Mouse (Mus musculus) MEL (cell line): ENCODE measurements around the gene Pafah1b2. TPM values are rescaled to one million over a fixed set of nuclear protein-coding genes. Genes with fewer than 3 reads are reported as not detected.

ENCODE experiments used
- DNase-seq: peaks from one replicate; pipeline ENCODE4 v3.0.0; 2011; ENCODE audit warnings: low read depth, low spot score
- H3K27ac ChIP-seq: 2 replicates; pipeline ENCODE4 v1.5.1; 2012; ENCODE audit warnings: low read depth, mild to moderate bottlenecking, control low read depth, low read length, moderate library complexity; ENCODE audit not compliant: control insufficient read depth
- H3K27me3 ChIP-seq, 2 experiments: fragments of 150-350 bp in 1 of 2; sonication (generic) in 1 of 2; 2 replicates each; pipeline ENCODE4 v1.6.1; 2012; ENCODE audit warnings: low read length in 2 of 2, mild to moderate bottlenecking in 2 of 2, improper control_type of control experiment in 1 of 2, moderate library complexity in 1 of 2; ENCODE audit not compliant: insufficient read depth in 2 of 2, control insufficient read depth in 1 of 2
- H3K36me3 ChIP-seq, 2 experiments: 2 replicates each; pipeline ENCODE4 v1.6.1; 2012 to 2014; ENCODE audit warnings: low read length in 2 of 2, improper control_type of control experiment in 1 of 2, inconsistent platforms in 1 of 2, mild to moderate bottlenecking in 1 of 2; ENCODE audit not compliant: insufficient read depth in 2 of 2, control insufficient read depth in 1 of 2
- H3K4me1 ChIP-seq, 2 experiments: fragments of 150-350 bp in 1 of 2; sonication (generic) in 1 of 2; 2 replicates each; pipeline ENCODE4 v1.6.1; 2012; ENCODE audit warnings: low read length in 2 of 2, improper control_type of control experiment in 1 of 2, mild to moderate bottlenecking in 1 of 2; ENCODE audit not compliant: insufficient read depth in 2 of 2, control insufficient read depth in 1 of 2
- H3K4me3 ChIP-seq, 2 experiments: fragments of 150-350 bp in 1 of 2; sonication (generic) in 1 of 2; 2 replicates each; pipeline ENCODE4 v1.5.1; 2012; ENCODE audit warnings: low read depth in 2 of 2, low read length in 2 of 2, mild to moderate bottlenecking in 2 of 2, moderate library complexity in 2 of 2, control low read depth in 1 of 2, improper control_type of control experiment in 1 of 2; ENCODE audit not compliant: control insufficient read depth in 1 of 2, insufficient read depth in 1 of 2
- H3K79me2 ChIP-seq: 2 replicates; pipeline ENCODE4 v1.6.1; 2012; ENCODE audit warnings: mild to moderate bottlenecking, low read length, moderate library complexity; ENCODE audit not compliant: control insufficient read depth, poor library complexity, insufficient read depth
- H3K9ac ChIP-seq: 2 replicates; pipeline ENCODE4 v1.6.1; 2012; ENCODE audit warnings: low read depth, mild to moderate bottlenecking, control low read depth, low read length, moderate library complexity; ENCODE audit not compliant: control insufficient read depth, poor library complexity, severe bottlenecking
- H3K9me3 ChIP-seq: fragments of 150-350 bp; sonication (generic); replicated peaks from 2 replicates; pipeline ENCODE4 v1.6.1; 2012; ENCODE audit warnings: mild to moderate bottlenecking, low read length, improper control_type of control experiment, moderate library complexity; ENCODE audit not compliant: insufficient read depth
- BHLHE40 ChIP-seq: IDR thresholded peaks from 2 replicates; pipeline ENCODE4 v1.6.1; 2012; ENCODE audit warnings: low read depth, mild to moderate bottlenecking, inconsistent platforms, low read length, improper control_type of control experiment, borderline replicate concordance
- CHD2 ChIP-seq: IDR thresholded peaks from 2 replicates; pipeline ENCODE4 v1.6.1; 2011; ENCODE audit warnings: low read length, improper control_type of control experiment
- CTCF ChIP-seq, 3 experiments: IDR thresholded peaks in 2 of 3; conservative IDR thresholded peaks in 1 of 3; 2 replicates each; pipeline ENCODE4 v1.5.1; 2011 to 2012; ENCODE audit warnings: low read length in 3 of 3, low read depth in 2 of 3, mild to moderate bottlenecking in 2 of 3, improper control_type of control experiment in 1 of 3, inconsistent platforms in 1 of 3, mixed read lengths in 1 of 3, moderate library complexity in 1 of 3; ENCODE audit not compliant: control insufficient read depth in 1 of 3, insufficient read depth in 1 of 3, poor library complexity in 1 of 3, severe bottlenecking in 1 of 3
- EP300 ChIP-seq, 2 experiments: IDR thresholded peaks; 2 replicates each; pipeline ENCODE4 v1.6.1; 2011; ENCODE audit warnings: improper control_type of control experiment in 2 of 2, low read length in 2 of 2, low read depth in 1 of 2, mild to moderate bottlenecking in 1 of 2
- GATA1 ChIP-seq: IDR thresholded peaks from 2 replicates; pipeline ENCODE4 v1.6.1; 2011; ENCODE audit warnings: low read depth, low read length, improper control_type of control experiment
- MAFK ChIP-seq: IDR thresholded peaks from 2 replicates; pipeline ENCODE4 v1.6.1; 2011; ENCODE audit warnings: low read depth, mild to moderate bottlenecking, low read length, improper control_type of control experiment, borderline replicate concordance
- MAX ChIP-seq: IDR thresholded peaks from 2 replicates; pipeline ENCODE4 v1.6.1; 2011; ENCODE audit warnings: low read length, improper control_type of control experiment
- MAZ ChIP-seq: IDR thresholded peaks from 2 replicates; pipeline ENCODE4 v1.6.1; 2012; ENCODE audit warnings: low read depth, mild to moderate bottlenecking, inconsistent platforms, low read length, improper control_type of control experiment
- MEF2A ChIP-seq: IDR thresholded peaks from 2 replicates; pipeline ENCODE4 v1.6.1; 2014; ENCODE audit warnings: low read depth, mild to moderate bottlenecking, inconsistent platforms, low read length, improper control_type of control experiment; ENCODE audit not compliant: poor library complexity, insufficient replicate concordance, severe bottlenecking; ENCODE audit errors: extremely low read depth
- MXI1 ChIP-seq: IDR thresholded peaks from 2 replicates; pipeline ENCODE4 v1.6.1; 2011; ENCODE audit warnings: mild to moderate bottlenecking, low read depth, low read length, improper control_type of control experiment
- MYC ChIP-seq: IDR thresholded peaks from 2 replicates; pipeline ENCODE4 v1.6.1; 2011; ENCODE audit warnings: low read depth, mild to moderate bottlenecking, low read length, improper control_type of control experiment, moderate library complexity
- POLR2AphosphoS2 ChIP-seq: IDR thresholded peaks from 2 replicates; pipeline ENCODE4 v1.6.1; 2011; ENCODE audit warnings: low read length, improper control_type of control experiment
- POLR2AphosphoS5 ChIP-seq: IDR thresholded peaks from 2 replicates; pipeline ENCODE4 v1.6.1; 2012; ENCODE audit warnings: low read depth, borderline replicate concordance, mild to moderate bottlenecking, inconsistent platforms, low read length, moderate library complexity, mixed read lengths
- RAD21 ChIP-seq: IDR thresholded peaks from 2 replicates; pipeline ENCODE4 v1.6.1; 2011; ENCODE audit warnings: mild to moderate bottlenecking, low read depth, low read length, improper control_type of control experiment
- RCOR1 ChIP-seq: IDR thresholded peaks from 2 replicates; pipeline ENCODE4 v1.6.1; 2012; ENCODE audit warnings: low read depth, mild to moderate bottlenecking, inconsistent platforms, low read length, improper control_type of control experiment
- SIN3A ChIP-seq: IDR thresholded peaks from 2 replicates; pipeline ENCODE4 v1.6.1; 2012; ENCODE audit warnings: low read length, improper control_type of control experiment, inconsistent platforms
- SMC3 ChIP-seq: IDR thresholded peaks from 2 replicates; pipeline ENCODE4 v1.6.1; 2011; ENCODE audit warnings: low read depth, low read length, improper control_type of control experiment
- TBP ChIP-seq: IDR thresholded peaks from 2 replicates; pipeline ENCODE4 v1.8.0; 2011; ENCODE audit warnings: low read depth, low read length, improper control_type of control experiment
- UBTF ChIP-seq: IDR thresholded peaks from 2 replicates; pipeline ENCODE4 v1.6.1; 2012; ENCODE audit warnings: low read depth, mild to moderate bottlenecking, inconsistent platforms, low read length, improper control_type of control experiment, moderate library complexity, borderline replicate concordance; ENCODE audit not compliant: insufficient read depth
- USF2 ChIP-seq, 2 experiments: IDR thresholded peaks; 2 replicates each; pipeline ENCODE4 v1.6.1; 2011 to 2012; ENCODE audit warnings: improper control_type of control experiment in 2 of 2, low read length in 2 of 2, borderline replicate concordance in 1 of 2, inconsistent platforms in 1 of 2, low read depth in 1 of 2, mild to moderate bottlenecking in 1 of 2; ENCODE audit not compliant: insufficient read depth in 1 of 2
- ZC3H11A ChIP-seq: IDR thresholded peaks from 2 replicates; pipeline ENCODE4 v1.6.1; 2012; ENCODE audit warnings: low read depth, mild to moderate bottlenecking, inconsistent platforms, low read length, improper control_type of control experiment
- ZMIZ1 ChIP-seq: IDR thresholded peaks from 2 replicates; pipeline ENCODE4 v1.6.1; 2012; ENCODE audit warnings: low read depth, mild to moderate bottlenecking, inconsistent platforms, low read length, improper control_type of control experiment, moderate library complexity
- ZNF384 ChIP-seq: IDR thresholded peaks from 2 replicates; pipeline ENCODE4 v1.6.1; 2012; ENCODE audit warnings: low read depth, mild to moderate bottlenecking, inconsistent platforms, low read length, improper control_type of control experiment
- polyA plus RNA-seq, 2 experiments: library from polyadenylated mRNA; stranded (reverse) in 1 of 2; unstranded in 1 of 2; fragments of >175 nt in 1 of 2; fragments of >200 nt in 1 of 2; gene quantifications; 2 replicates each; pipeline versions ENCODE4 v1.2.1 to v1.2.4; 2012; ENCODE audit warnings: low replicate concordance in 2 of 2, low read depth in 1 of 2; ENCODE audit not compliant: insufficient read length in 2 of 2, insufficient read depth in 1 of 2, missing spikeins in 1 of 2
- total RNA-seq: library from RNA; depleted of rRNA; stranded (reverse); fragments of 300-350 nt; gene quantifications from 2 replicates; pipeline ENCODE4 v1.2.3, GENCODE M21; 2012

Pafah1b2 gene
- total and polyA plus RNA-seq, 3 experiments: 127 to 178 (median 131) TPM

DNA sequence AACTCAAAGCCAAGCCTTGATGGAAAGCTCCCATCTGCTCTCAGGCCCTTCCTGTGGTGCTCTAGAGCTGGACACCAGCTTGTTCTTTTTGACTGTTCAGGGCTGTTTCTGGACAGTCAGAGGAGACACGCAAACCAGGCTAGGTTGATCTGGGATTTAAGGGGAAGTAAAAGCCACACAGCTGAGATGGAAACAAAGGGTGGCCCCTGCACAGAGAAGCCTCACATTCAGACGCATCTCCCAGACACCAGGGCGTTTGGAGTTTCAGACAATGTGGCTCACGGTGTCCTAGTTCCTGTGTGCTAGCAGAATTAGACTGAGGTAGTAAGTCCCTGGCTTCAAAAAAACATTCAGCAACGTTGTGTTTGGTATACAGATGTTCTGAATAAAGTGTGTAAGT, 6.3 kb downstream of the Pafah1b2 start:
- Histone ChIP-seq H3K79me2 (no peaks in the 10 kb centered on the region; the same call in 1 of the 2 replicates), H3K9me3 (no peaks in the 10 kb centered on the region), H3K4me3 (no peak overlapping the region), H3K36me3 (peaks cover 0 to 26% of the 10 kb centered on the region in 2 experiments; a peak in 2 of 4 replicates), H3K4me1 (peaks cover 7 to 34% of the 10 kb centered on the region in 2 experiments), H3K27me3 (no peaks in the 10 kb centered on the region), H3K27ac (no peak overlapping the region), H3K9ac (no peak overlapping the region)
- no peak for TF ChIP-seq CHD2
- 0 out of 4 replicates have a peak, but pooled peaks of 1 of the 2 experiments have one; percentile 10 for TF ChIP-seq EP300 (IDR thresholded peaks at IDR 0.05; ENCODE audit: low read depth in 1 of 2, low read length in 2 of 2)
- TF ChIP-seq SIN3A: 0 out of 2 replicates have a peak, but pooled peaks have one; percentile 26
- TF ChIP-seq MAFK: no peak
- peak; percentile 52 for DNase-seq

DNA sequence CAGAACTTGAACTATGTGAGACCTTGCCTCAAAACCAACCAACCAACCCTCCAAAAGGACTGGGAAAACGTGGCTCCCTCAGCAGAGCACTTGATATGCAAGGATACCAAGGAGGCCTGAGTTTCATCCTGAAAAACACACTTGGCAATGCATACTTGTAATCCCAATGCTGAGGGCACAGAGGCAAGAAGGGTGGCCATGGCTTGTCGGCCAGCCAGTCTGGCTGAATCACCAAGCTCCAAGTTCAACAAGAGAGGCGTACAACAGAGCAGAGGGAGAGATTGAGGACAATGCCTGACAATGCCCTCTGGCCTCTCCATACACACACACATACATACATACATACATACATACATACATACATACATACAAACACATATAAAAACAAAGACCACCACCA, 8.0 kb downstream of the Pafah1b2 start:
- Histone ChIP-seq H3K27me3 (no peaks in the 10 kb centered on the region), H3K36me3 (peaks cover 0 to 12% of the 10 kb centered on the region in 2 experiments; a peak in 2 of 4 replicates), H3K9me3 (no peaks in the 10 kb centered on the region), H3K79me2 (no peaks in the 10 kb centered on the region)
- DNase-seq: no peak
- TF ChIP-seq EP300 (IDR thresholded peaks at IDR 0.05; ENCODE audit: low read depth in 1 of 2, low read length in 2 of 2) (no peak), POLR2AphosphoS2 (no peak), ZC3H11A (no peak), RCOR1 (no peak)
- TF ChIP-seq, all 39 proteins: peak for 0
- no peak overlapping the region for H3K9ac ChIP-seq
- peaks cover 6 to 22% of the 10 kb centered on the region in 2 experiments; a peak in 3 of 4 replicates for H3K4me1 ChIP-seq
- no peak overlapping the region for H3K27ac ChIP-seq
- no peak overlapping the region for H3K4me3 ChIP-seq

DNA sequence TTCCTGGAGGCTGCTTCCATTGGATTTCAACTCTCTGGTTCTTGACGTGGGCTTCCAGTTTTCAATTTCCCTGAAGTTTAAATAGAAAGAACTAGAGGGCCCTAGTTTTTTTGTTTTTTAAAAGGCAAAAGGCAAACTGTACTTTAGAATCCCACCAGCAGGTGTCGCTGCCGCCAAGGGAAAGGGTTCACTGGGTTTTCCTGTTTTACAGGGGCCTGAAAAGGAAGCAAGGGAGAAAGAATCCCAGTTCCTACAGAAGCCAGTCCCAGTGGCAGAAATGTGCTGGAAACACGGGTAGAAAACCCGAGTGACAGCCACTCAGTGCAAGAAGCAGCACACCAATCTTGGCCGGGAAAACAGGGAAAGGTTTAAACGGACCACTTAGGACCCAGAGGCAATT, 8.8 kb downstream of the Pafah1b2 start:
- peak overlapping the region in 1 of 2 experiments; percentile 27; a peak in 1 of 4 replicates for H3K4me3 ChIP-seq
- H3K27ac ChIP-seq: no peak overlapping the region
- H3K9me3 ChIP-seq: no peaks in the 10 kb centered on the region
- H3K9ac ChIP-seq: peak overlapping the region; percentile 61
- DNase-seq: peak; percentile 73
- H3K36me3 ChIP-seq: peaks cover 0 to 10% of the 10 kb centered on the region in 2 experiments; a peak in 2 of 4 replicates
- peaks cover 2 to 21% of the 10 kb centered on the region in 2 experiments; a peak in 3 of 4 replicates for H3K4me1 ChIP-seq
- H3K27me3 ChIP-seq: no peaks in the 10 kb centered on the region
- TF ChIP-seq RAD21: peak; percentile 99
- 0 out of 2 replicates have a peak, but pooled peaks have one; percentile 24 for TF ChIP-seq MXI1
- TF ChIP-seq MEF2A: no peak
- no peak for TF ChIP-seq TBP
- TF ChIP-seq SMC3: peak; percentile 96
- TF ChIP-seq USF2 (IDR thresholded peaks at IDR 0.05; ENCODE audit: borderline replicate concordance in 1 of 2, insufficient read depth in 1 of 2, low read depth in 1 of 2, low read length in 2 of 2): no peak
- no peak for TF ChIP-seq GATA1
- no peak for TF ChIP-seq CHD2
- TF ChIP-seq ZC3H11A: peak; percentile 98
- TF ChIP-seq CTCF (IDR thresholded peaks at IDR 0.05 in 2 of 3, conservative IDR thresholded peaks at IDR 0.05 in 1 of 3; ENCODE audit: control insufficient read depth in 1 of 3, insufficient read depth in 1 of 3, low read depth in 2 of 3, low read length in 3 of 3, poor library complexity in 1 of 3, severe bottlenecking in 1 of 3): peak; percentile 78 to 97 (median 91)
- TF ChIP-seq BHLHE40: no peak
- no peak for TF ChIP-seq MAX
- no peak for TF ChIP-seq ZMIZ1
- TF ChIP-seq MYC: no peak
- no peak for TF ChIP-seq UBTF
- no peak for TF ChIP-seq MAZ
- TF ChIP-seq POLR2AphosphoS5: no peak
- TF ChIP-seq ZNF384: peak; percentile 84
- peak; percentile 75; the same call in 1 of the 2 replicates for TF ChIP-seq SIN3A
- no peaks in the 10 kb centered on the region for H3K79me2 ChIP-seq
